Mouse (Mus musculus): ENCODE data around the gene Limd2.
"Not testable (repeated sequence)": the region's sequence is repeated elsewhere in the genome, so short reads cannot be mapped to it uniquely, and the experiment has no call there.

Gene Limd2

GRCm38 (mm10) chr11:106160841-106161721, at the start of gene Limd2, which contains the start of gene Gm10840:
Gene Limd2, minus strand, starts transcription at chr11:106160860.
Gene Gm10840, plus strand, starts transcription at chr11:106160850.
- DNase-seq (ENCODE audit: low read depth, low spot score), result no peak

GRCm38 (mm10) chr11:106202123-106202465, 41.4 kb upstream of the Limd2 start, which contains the start of gene Strada:
Gene Strada, minus strand, starts transcription at chr11:106202168.
- DNase-seq (ENCODE audit: low read depth, low spot score), result no peak

GRCm38 (mm10) chr11:106201337-106202122, 40.9 kb upstream of the Limd2 start:
- DNase-seq (ENCODE audit: low read depth, low spot score), result no peak

GRCm38 (mm10) chr11:106200756-106201155, 40.1 kb upstream of the Limd2 start:
- DNase-seq (ENCODE audit: low read depth, low spot score), result no peak

GRCm38 (mm10) chr11:106199997-106200396, 39.3 kb upstream of the Limd2 start:
- not testable (repeated sequence) for DNase-seq (ENCODE audit: low read depth, low spot score)

- no peak for DNase-seq (ENCODE audit: low read depth, low spot score)
Observed at GRCm38 (mm10) chr11:106198277-106198676, 37.6 kb upstream of the Limd2 start.

GRCm38 (mm10) chr11:106195341-106195740, 34.7 kb upstream of the Limd2 start:
- no peak for DNase-seq (ENCODE audit: low read depth, low spot score)

GRCm38 (mm10) chr11:106194891-106195290, 34.2 kb upstream of the Limd2 start:
- no peak for DNase-seq (ENCODE audit: low read depth, low spot score)

- no peak for DNase-seq (ENCODE audit: low read depth, low spot score)
Observed at GRCm38 (mm10) chr11:106194155-106194541, 33.5 kb upstream of the Limd2 start.

- peak; percentile 99 for DNase-seq (ENCODE audit: low read depth, low spot score)
Observed at GRCm38 (mm10) chr11:106193371-106194154, 32.9 kb upstream of the Limd2 start.

- no peak for DNase-seq (ENCODE audit: low read depth, low spot score)
Observed at GRCm38 (mm10) chr11:106192657-106193370, 32.2 kb upstream of the Limd2 start.

- no peak for DNase-seq (ENCODE audit: low read depth, low spot score)
Observed at GRCm38 (mm10) chr11:106192241-106192640, 31.6 kb upstream of the Limd2 start.

GRCm38 (mm10) chr11:106191716-106192115, 31.1 kb upstream of the Limd2 start:
- no peak for DNase-seq (ENCODE audit: low read depth, low spot score)

- peak; percentile 26 for DNase-seq (ENCODE audit: low read depth, low spot score)
Observed at GRCm38 (mm10) chr11:106187326-106187725, 26.7 kb upstream of the Limd2 start.

GRCm38 (mm10) chr11:106180449-106180801, 19.8 kb upstream of the Limd2 start:
- DNase-seq (ENCODE audit: low read depth, low spot score), result no peak

- no peak for DNase-seq (ENCODE audit: low read depth, low spot score)
Observed at GRCm38 (mm10) chr11:106179711-106180448, 19.2 kb upstream of the Limd2 start.

- no peak for DNase-seq (ENCODE audit: low read depth, low spot score)
Observed at GRCm38 (mm10) chr11:106178036-106178782, 17.5 kb upstream of the Limd2 start.

GRCm38 (mm10) chr11:106176372-106176771, 15.7 kb upstream of the Limd2 start:
- DNase-seq (ENCODE audit: low read depth, low spot score), result no peak

GRCm38 (mm10) chr11:106175081-106175480, 14.4 kb upstream of the Limd2 start:
- DNase-seq (ENCODE audit: low read depth, low spot score), result no peak

- DNase-seq (ENCODE audit: low read depth, low spot score), result no peak
Observed at GRCm38 (mm10) chr11:106174372-106174771, 13.7 kb upstream of the Limd2 start.

Measured in WW6 (cell line).